Mouse (Mus musculus) gastrocnemius, adult 18-20 months (tissue): Measurements from ENCODE around the gene Olfr288. TPM values are rescaled to one million over a fixed set of nuclear protein-coding genes. Genes with fewer than 3 reads are reported as not detected.

Source experiments
- DNase-seq: peaks from one replicate; pipeline ENCODE4 v3.0.0; 2021; ENCODE audit warnings: low spot score
- long read RNA-seq, 2 experiments: library from polyadenylated mRNA; stranded (forward); transcript quantifications; one replicate each; pipeline ENCODE4 v2.0.0; 2021
- total RNA-seq, 2 experiments: library from RNA; stranded (reverse); gene quantifications; 2 replicates each; pipeline ENCODE4 v1.2.3; 2021

Gene Olfr288
- total RNA-seq = not detected
- long read RNA-seq, experiment 1 = 0 reads
- long read RNA-seq, experiment 2 = 0 reads

DNA sequence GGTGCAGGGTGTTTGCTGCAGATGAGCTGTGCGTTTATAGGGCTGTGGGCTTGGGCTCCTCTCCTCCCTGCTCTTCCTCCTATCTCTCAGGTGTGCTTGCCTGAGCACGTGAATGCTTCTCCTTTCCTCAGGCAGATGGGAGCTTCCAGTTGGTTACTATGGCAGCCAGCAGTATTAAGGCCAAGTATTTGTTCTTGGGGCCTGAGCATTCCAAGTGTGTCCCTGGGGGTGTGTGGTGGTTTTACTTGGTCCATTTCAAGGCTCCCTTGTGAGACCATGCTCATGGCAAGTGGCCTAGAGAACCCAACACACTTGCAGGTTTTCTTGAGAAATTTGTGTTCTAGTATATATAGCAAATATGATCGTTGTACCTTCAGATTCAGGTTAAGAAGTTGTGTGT, at the start of gene Olfr288:
Gene Olfr288, minus strand, starts transcription at position 101 of the 400 bp plus-strand sequence.
- DNase-seq = no peak

DNA sequence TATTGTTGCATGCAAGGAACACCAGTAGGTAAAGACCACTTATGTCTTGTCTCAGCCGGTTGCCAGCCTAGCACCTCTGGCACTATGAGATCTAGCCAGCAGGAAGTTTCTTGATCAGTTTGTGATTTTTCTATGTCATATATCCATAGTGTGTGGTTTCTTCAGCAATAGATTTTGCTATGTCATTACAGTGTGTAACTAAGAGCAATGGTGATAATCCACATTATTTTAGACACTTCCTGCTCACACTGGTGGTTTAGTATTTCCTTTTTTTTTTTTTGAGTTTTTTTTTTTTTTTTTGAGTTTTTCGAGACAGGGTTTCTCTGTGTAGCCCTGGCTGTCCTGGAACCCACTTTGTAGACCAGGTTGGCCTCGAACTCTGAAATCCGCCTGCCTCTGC, 40.1 kb upstream of the Olfr288 start:
- no peak for DNase-seq

DNA sequence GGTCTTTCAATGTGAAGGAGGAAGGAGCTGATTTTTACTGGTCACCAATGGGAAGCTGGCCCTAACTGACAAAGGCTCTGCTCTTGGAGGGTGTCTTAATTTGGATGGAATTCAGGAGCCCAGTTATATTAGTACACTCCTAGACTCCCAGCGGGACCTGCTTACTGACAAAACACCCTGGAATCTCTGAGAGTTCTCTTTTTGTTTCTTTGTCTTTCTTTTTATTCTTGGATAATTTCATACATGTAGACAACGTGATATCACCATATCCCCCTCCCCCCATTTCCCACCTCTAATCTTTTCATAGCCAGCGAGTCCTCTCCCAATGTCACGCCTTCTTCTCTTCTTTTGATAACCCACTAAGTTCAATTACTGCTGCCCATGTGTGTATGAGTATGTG, 39.0 kb upstream of the Olfr288 start, which contains the start of gene Olfr286:
Gene Olfr286, minus strand, starts transcription at position 101 of the 400 bp plus-strand sequence.
- no peak for DNase-seq

DNA sequence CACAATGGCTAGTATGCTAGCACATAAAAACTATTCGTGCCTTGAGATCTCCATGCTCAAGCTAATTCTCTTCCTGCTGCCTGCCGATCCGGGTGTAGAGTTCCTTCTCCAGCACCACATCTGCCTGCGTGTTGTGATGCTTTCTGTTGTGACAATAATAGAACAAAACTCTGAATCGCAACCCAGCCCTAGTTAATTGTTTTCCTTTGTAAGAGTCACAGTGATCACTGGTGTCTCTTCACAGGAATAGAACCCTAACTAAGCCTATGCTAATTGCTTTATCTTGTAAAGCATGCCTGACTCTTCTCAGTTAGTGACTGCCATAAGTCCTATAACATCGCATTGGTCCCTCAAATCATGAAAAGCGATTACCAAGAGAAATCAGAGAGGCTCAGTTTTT, 30.8 kb upstream of the Olfr288 start:
- DNase-seq = no peak

DNA sequence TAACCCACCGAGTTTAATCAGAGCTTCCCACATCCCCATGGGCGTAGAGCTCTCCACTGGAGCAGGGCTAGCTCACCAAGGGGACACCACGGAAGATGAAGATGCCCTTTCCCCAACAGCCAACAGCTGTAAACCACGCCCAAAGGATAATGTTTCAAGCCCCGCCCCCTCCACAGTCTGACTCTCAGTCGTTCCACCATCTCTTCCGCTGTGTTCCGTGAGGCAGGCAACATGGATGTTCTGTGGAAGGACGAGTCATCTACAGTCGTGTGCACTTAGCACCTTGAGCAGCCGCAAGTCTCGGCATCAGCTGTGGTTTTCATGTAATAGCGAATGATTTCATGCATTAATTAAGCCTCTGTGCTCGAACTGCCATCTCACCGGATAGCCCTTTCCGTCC, 30.3 kb upstream of the Olfr288 start:
- no peak for DNase-seq

DNA sequence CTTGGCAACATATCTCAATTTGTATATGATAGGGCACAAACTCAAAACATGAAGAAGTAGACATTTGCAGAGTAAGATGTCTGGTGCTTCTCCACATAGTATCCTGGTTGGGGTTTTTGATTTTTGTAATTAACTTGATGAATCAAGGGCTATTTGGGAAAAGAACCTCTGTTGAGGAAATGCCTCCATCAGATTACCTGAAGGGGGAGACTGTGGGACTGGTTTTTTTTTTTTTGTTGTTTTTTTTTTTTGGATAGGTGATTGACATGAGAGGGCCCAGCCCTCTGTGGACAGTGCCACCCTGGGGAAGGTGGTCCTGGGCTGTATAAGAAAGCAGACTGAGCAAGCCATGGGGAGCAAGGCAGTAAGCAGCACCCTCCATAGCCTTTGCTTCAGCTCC, 27.0 kb upstream of the Olfr288 start:
- no peak for DNase-seq

DNA sequence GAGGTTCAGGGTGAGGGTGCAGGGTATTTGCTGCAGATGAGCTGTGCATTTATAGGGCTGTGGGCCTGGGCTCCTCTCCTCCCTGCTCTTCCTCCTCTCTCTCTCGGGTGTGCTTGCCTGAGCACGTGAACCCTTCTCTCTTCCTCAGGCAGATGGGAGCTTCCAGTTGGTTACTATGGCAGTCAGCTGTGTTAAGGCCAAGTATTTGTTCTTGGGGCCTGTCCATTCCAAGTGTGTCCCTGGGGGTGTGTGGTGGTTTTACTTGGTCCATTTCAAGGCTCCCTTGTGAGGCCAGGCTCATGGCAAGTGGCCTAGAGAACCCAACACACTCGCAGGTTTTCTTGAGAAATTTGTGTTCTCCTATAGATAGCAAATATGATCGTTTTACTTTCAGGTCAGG, 25.5 kb upstream of the Olfr288 start, which contains the start of the genes Gm44579 and Olfr287:
Gene Gm44579, minus strand, starts transcription at position 101 of the 400 bp plus-strand sequence.
Gene Olfr287, minus strand, starts transcription at position 180 of the 400 bp plus-strand sequence.
- peak; percentile 7 for DNase-seq

DNA sequence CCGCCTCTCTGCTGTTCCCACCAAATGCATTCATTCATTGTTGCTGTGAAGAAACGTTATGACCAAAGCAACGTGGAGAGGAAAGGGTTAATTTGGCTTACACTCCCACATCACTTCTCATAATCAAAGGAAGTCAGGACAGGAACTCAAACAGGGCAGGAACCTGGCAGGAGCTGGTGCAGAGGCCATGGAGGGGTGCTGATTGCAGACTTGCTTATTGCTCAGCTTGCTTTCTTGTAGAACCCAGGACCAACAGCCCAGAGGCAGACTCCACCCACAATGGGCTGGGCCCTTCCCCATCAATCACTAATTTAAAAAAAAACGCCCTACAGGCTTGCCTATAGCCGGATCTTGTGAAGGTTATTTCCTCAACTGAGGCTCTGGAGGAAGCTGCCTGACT, 18.8 kb upstream of the Olfr288 start:
- no peak for DNase-seq

DNA sequence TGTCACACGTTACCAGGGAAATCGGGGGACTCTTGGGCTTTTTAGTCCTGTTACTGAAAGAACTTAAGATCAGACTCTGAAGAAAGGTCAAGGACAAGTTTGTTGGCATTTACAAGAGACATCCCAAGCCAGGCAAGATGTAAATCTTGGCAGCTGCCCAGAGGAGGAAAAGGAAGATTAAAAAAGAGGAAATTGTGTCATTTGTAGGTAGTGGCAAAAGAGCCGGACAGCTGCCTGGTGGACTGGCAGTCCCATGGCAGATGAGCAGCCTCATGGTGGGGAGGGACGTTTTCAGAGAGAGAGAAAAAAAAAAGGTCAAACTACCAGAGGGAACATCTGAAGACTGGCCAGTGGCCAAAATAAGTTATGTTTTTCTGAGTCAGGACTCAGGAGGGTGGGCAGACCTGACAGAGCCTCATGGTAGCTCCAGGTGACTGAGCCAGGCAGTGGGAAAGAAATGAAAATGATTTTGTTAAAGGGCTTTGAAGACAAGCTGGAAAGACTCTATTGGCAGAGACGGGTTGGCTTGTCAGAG, 18.1 kb upstream of the Olfr288 start:
- no peak for DNase-seq

DNA sequence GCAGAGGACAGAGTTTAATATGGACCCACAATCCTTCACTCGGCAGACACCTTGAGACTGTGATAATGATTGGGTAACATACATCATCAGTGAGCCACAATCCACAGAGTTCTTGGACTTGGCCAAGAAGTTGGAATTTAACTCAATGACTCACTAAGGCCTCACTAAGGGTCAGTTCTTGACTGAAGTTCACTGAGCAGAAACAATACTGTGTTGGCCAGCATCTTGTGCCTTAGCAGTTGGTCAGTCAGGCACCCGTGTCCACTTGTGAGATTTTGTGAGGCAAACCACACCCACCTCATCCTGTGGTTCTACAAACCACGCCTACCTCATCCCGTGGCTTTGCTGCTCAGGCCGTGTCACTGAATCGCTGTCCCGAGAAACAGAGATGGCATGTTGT, 14.3 kb upstream of the Olfr288 start:
- no peak for DNase-seq

DNA sequence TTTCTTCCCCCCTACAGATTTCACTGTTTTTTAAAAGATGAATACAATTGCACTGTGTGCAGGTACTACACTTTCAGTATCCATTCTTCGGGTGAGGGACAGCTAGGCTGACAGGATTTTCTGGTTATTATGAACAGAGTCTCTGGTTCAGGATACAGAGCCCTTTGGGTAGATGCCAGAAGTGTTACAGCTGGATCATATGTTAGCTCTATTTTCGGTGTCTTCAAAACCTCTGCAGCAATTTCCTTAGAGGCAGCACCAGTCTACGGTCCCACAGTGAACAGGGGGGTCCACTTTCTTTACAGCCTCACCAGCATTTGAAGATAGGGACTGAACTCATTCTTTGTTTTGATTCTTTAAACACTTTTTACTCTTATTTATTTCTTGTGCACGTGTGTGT, 10.9 kb downstream of the Olfr288 start:
- no peak for DNase-seq

DNA sequence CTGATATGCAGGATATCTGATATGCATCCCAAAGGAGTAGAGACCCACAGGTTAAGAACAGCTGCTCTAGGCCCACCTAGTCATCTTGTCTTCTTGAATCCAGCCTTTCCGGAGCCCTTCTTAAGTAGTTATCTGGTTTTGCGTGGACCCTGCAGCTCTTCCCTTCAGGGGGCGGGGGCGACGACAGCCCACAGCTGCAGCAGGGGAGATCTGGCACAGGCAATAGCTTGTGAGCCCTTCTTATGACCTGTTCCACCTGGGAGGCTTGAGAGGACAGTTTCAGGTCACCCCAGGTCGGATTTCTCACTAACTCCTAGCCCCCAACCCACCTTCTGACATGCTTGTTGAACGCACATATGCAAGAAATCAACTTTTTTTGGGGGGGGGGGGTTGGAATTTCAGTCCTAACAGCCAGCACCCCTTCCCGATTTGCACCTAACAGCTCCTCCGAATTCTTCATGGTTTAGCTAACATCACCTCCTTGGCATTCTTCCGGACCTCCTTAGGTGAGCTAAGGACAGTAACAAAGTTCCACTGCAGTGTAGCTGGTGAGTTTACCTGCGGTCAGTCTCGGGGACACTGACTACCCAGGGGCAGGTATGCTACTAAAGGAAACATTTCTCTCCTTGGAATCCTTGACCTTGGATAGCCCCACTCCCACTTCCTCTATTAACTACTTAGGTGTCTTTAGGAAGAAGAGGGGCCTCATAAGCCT, 13.3 kb downstream of the Olfr288 start:
- no peak for DNase-seq

DNA sequence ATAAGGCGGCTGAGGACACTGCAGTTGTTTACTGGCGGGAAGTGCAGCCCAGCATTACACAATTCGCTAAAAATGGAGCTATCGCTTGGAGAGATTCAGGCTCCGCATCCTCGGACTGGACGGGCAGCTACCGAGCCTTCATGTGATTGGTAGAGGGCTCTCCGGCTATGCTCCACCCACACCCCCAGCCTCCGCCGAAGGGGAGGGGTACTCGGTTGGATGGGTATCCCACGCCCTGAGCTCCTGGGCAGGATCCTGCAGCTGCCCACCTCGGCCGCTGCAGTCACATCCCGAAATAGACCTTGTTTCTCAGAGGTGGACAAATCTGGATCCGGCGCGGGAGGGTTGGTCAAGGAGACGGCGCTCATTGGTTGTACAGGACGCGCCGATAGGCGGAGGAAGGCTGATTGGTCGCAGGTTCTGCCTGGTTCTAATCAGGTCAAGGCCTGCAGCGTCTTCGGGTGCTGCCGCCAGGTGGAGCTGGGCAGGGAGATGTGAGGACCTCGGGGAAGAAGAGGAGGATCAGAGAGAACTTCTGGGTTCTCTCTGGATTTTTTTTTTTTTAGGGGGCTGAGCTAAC, 14.1 kb downstream of the Olfr288 start:
- peak; percentile 96 for DNase-seq

DNA sequence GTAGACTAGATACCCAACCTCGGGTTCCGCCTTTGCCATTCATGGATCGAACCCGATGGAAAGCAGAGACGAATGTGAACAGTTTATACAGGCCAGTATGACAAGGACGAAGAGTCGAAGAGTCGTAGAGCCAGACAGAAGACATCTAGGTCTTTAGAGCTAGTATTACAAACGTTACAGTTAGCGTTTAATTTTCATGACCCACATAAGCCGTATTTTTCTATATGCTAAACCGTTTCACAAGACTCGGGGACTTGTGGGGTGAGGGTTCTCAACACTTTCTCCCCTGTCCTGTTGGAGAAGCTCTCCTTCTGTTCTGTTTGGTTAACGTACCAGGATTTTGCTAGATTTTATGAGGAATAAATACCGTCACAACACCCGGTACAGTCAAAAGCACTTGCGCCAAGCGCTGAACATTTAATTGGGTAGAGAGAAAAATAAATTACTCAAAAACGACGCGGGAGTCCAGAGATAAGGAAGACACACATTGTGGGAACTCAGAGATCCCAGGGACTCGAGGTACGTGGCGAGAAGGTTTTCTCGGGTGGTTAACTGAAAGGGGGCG, 14.7 kb downstream of the Olfr288 start:
- no peak for DNase-seq

DNA sequence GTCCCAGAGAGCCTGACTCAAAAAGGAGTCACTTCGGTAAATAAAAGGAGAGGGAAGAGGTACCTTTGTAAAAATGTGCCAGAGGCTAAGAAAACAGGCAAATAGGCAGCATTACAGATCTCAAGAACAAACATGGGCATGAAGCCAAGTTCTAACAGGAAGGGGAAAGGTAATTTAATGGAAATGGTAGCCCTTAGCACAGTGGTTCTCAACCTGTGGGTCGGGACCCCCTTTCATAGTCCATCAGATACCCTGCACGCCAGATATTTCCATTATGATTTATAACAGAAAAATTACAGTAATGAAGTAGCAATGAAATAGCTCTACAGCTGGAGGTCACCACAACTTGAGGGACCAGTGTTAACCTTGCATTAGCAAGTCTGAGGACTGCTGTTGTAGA, 18.0 kb downstream of the Olfr288 start:
- DNase-seq = no peak

DNA sequence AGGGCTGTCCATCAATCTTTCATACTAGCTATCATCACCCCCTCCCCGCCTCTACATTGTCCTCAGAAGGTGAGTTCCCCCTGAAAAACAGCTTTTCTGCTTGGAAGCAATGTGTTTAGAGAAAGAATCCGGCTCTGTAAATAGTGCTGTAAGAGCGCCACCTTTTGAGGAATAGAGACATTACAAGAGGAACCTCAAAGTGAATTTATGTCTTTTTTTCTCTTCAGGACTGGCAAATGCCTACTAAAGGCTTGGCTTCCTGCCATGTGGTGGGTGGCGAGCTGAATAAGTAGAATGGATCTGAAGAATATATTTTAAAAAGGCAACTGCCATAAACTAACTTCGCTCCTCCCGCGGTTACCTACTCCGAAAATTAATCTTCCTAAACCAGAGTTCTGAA, 21.5 kb downstream of the Olfr288 start:
- DNase-seq = peak; percentile 42

DNA sequence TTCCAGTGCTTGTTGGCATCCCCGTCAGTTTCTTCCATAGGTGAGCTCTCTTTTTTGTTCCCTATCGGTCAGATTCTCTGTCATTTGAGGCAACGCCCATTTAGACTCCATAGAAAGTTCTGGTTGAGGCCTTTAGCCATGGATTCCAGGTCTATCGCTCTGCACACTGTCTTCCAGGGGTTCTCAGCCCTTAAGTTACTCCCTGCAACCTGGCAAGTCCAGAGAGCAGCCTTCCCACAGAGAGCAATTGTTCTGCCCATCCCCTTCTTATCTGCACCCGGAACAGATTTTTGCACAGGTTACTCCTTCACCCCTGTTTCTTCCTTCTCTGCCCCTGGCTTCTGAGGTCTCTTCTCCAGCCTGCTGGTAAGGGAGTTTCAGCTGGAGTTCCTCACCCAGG, 23.2 kb downstream of the Olfr288 start:
- DNase-seq = no peak

DNA sequence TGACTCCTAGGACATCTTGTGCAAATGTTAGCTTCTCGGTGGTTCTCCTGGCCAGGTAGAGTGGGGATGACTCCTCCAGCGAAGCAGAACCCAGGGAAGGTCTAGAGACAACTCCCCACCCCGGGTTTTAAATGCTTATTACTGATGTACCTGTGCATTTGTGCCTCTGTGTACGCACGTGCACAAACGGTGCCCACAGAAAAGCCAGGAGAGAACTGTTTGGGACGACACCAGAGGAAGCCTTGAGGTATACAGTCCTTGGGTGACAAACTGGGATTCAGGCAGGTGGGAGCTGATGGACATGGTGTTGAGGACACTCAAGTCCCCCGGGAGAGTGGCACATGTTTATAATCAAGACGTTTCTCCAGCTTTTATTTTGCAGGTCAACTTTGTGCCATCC, 24.4 kb downstream of the Olfr288 start:
- DNase-seq = no peak

DNA sequence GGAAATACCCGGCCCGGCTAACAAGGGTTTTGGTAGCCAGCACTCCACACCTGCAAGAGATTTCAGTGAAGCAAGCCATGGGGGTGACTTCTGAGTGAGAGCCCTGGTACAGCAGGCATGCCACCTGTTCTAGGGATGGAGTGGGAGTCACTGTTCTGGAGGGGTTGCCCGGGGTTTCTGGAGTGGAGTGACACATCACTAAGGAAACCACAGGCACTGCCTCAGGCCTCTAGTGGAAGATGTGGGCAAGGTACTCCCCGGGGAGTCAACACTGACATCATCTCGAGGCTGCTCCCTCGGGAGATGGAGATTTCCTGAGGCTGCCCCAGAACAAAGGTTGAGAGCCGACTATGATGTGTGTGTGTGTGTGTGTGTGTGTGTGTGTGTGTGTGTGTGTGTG, 25.0 kb downstream of the Olfr288 start:
- DNase-seq = no peak

DNA sequence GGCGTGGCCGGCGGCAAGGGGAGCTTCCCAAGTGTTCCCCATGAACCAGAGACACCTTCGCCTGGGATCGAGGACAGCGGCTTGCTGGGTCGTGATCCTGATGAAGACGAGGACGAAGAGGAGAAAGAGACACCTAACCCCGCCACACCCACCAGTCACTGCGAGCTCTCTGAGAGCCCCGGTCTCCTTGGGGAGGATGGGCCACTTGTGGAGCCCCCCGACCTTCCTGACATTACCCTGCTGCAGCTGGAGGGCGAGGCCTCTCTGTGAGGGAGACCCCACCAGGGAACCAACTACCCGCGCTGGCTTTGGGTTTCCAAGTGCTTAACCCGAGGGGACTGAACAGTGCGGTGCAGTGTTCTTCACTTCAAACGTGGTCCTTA, 26.7 kb downstream of the Olfr288 start:
- no peak for DNase-seq

DNA sequence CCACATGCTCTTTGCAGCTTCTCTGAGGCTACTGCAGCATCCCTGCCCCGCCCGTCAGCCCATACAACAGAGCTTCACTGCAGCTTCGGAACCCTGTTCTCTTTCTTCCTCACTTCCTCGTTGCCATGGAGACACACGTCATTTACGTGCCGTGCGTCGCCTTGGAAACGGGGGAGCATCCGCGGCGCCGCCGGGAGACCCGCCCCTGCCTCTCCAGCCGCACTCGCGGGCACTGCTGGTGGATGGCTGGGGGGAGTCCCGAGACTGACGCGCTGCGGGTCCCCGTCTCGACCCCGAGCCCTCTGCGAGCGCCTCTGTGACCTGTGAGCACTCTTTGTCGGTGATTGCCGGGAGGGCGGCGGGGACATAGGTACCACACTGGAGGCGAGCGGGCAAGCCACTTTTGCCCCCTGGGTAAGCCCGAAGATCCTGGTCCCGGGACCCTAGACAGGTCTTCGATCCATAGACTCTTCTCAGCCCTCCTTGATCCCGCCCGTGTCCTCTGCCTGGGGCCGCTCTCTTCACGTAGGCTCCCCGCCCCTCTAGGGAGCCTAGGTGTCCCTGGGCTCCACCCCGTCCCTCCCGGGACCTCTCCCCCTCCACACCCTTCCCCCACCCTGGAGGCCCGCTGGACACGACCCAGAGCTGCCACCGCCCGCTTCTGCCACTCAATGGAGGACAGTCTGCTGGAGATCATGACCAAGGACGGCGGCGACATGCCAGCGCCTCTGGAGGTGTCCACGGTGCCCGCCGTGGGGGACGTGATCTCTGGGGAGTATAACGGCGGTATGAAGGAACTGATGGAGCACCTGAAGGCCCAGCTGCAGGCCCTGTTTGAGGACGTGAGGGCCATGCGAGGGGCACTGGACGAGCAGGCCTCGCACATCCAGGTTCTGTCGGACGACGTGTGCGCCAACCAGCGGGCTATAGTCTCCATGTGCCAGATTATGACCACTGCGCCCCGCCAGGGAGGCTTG, 27.4 kb downstream of the Olfr288 start:
- no peak for DNase-seq
